Mouse (Mus musculus) bone marrow macrophage, adult 2 months (primary cell): ENCODE results near the gene Ap2b1.

Source experiments
- CTCF ChIP-seq: IDR thresholded peaks from 2 replicates; pipeline ENCODE4 v1.5.1; 2012; ENCODE audit warnings: low read depth, mild to moderate bottlenecking, low read length, moderate library complexity
- POLR2A ChIP-seq: IDR thresholded peaks from 2 replicates; pipeline ENCODE4 v1.6.1; 2012; ENCODE audit warnings: mild to moderate bottlenecking, low read depth, low read length, borderline replicate concordance

DNA sequence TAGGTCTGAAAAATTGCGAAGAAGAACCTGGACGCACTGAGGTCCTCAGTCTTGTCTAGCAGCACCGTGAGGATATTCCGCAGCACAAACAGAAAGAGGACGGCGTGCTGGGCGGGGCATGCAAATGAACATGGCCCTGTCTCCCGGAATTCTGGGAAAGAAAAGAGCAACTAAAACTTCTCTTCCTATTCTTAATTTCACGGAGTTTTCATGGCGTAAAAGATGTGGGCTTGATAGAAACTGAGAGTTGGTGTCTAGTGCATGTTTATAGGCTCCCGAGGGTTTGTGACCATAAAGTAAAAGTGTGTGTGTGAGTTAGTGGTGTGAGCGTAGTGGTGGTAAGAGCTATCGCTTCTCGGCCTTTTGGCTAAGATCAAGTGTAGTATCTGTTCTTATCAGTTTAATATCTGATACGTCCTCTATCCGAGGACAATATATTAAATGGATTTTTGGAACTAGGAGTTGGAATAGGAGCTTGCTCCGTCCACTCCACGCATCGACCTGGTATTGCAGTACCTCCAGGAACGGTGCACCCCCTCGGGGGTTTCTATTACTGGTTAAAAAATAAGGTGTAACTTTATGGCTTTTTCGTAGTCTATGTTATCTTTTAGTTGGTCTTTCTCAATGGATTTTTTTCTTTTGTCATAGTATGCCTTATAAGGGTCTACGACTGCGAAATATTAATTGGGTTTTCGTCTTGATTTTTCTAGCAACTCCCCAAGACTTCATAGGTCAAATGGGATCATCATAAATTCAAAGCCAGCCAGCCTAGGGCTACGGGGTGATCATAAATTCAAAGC, 27.5 kb upstream of the Ap2b1 start:
- TF ChIP-seq CTCF = no peak
- TF ChIP-seq POLR2A = no peak
